Mouse (Mus musculus) layer of hippocampus, adult 11-12 months (tissue): ENCODE measurements at regions not wholly inside any gene's neighbourhood (a gene's known extent, or its start where the extent isn't known, plus 50 kb on each side); places are given as distances from the start of the nearest gene placed in this dataset.
"Not testable (repeated sequence)": the region's sequence is repeated elsewhere in the genome, so short reads cannot be mapped to it uniquely, and the experiment has no call there.

ENCODE experiments used
- DNase-seq: peaks from one replicate; pipeline ENCODE4 v3.0.0; 2022; ENCODE audit warnings: low spot score

GRCm38 (mm10) chr12:71714606-71715005 lies 116.3 kb upstream of the Daam1 start:
- DNase-seq = peak; percentile 9

- not testable (repeated sequence) for DNase-seq
Observed at GRCm38 (mm10) chr12:71718412-71718811, 112.5 kb upstream of the Daam1 start.

GRCm38 (mm10) chr12:71718911-71719310 lies 112.0 kb upstream of the Daam1 start:
- no peak for DNase-seq

GRCm38 (mm10) chr12:71725140-71725539 lies 105.7 kb upstream of the Daam1 start:
- DNase-seq = no peak

GRCm38 (mm10) chr12:71725713-71726336 lies 105.1 kb upstream of the Daam1 start:
- no peak for DNase-seq

GRCm38 (mm10) chr12:71743345-71743744 lies 87.5 kb upstream of the Daam1 start:
- DNase-seq = no peak

- DNase-seq = no peak
Observed at GRCm38 (mm10) chr12:71746011-71746410, 84.9 kb upstream of the Daam1 start.

GRCm38 (mm10) chr12:71747386-71747785 lies 83.5 kb upstream of the Daam1 start:
- no peak for DNase-seq

GRCm38 (mm10) chr12:71747831-71748368 lies 83.0 kb upstream of the Daam1 start:
- DNase-seq = peak; percentile 65

- DNase-seq = peak; percentile 84
Observed at GRCm38 (mm10) chr12:71748731-71749130, 82.1 kb upstream of the Daam1 start.

- DNase-seq = no peak
Observed at GRCm38 (mm10) chr12:71749668-71750067, 81.2 kb upstream of the Daam1 start.

GRCm38 (mm10) chr12:71752741-71753260 lies 78.1 kb upstream of the Daam1 start:
- DNase-seq = no peak

- no peak for DNase-seq
Observed at GRCm38 (mm10) chr12:71753276-71753675, 77.6 kb upstream of the Daam1 start.

- no peak for DNase-seq
Observed at GRCm38 (mm10) chr12:71763194-71763593, 67.7 kb upstream of the Daam1 start.

GRCm38 (mm10) chr12:71766086-71766485 lies 64.8 kb upstream of the Daam1 start:
- DNase-seq = no peak

- no peak for DNase-seq
Observed at GRCm38 (mm10) chr12:71766636-71767035, 64.2 kb upstream of the Daam1 start.

GRCm38 (mm10) chr12:71767896-71768295 lies 63.0 kb upstream of the Daam1 start:
- DNase-seq = no peak

GRCm38 (mm10) chr12:71768471-71768870 lies 62.4 kb upstream of the Daam1 start:
- peak; percentile 82 for DNase-seq

GRCm38 (mm10) chr12:71768890-71769289 lies 62.0 kb upstream of the Daam1 start:
- no peak for DNase-seq

- no peak for DNase-seq
Observed at GRCm38 (mm10) chr12:71769302-71769701, 61.6 kb upstream of the Daam1 start.

GRCm38 (mm10) chr12:71773891-71774290 lies 57.0 kb upstream of the Daam1 start:
- DNase-seq = no peak

GRCm38 (mm10) chr12:71775126-71775525 lies 55.8 kb upstream of the Daam1 start:
- DNase-seq = no peak

GRCm38 (mm10) chr12:71778137-71778536 lies 52.7 kb upstream of the Daam1 start:
- peak; percentile 43 for DNase-seq

- no peak for DNase-seq
Observed at GRCm38 (mm10) chr12:71778948-71779347, 51.9 kb upstream of the Daam1 start.
